Mouse (Mus musculus) thymus, postnatal 25 days (tissue): Measurements from ENCODE around the gene Zfp472.
"Not testable (repeated sequence)": the region's sequence is repeated elsewhere in the genome, so short reads cannot be mapped to it uniquely, and the experiment has no call there.

Experiments
- DNase-seq: peaks from one replicate; pipeline ENCODE4 v3.0.0; 2022

The Zfp472 gene

DNA sequence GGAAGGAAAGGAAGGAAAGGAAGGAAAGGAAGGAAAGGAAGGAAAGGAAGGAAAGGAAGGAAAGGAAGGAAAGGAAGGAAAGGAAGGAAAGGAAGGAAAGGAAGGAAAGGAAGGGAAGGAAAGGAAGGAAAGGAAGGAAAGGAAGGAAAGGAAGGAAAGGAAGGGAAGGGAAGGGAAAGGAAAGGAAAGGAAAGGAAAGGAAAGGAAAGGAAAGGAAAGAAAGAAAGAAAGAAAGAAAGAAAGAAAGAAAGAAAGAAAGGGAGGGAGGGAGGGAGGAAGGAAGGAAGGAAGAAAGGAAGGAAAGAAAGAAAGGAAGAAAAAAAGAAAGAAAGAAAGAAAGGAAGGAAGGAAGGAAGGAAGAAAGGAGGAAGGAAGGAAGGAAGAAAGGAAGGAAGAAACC is 54.8 kb downstream of the Zfp472 start:
- not testable (repeated sequence) for DNase-seq
